Mouse (Mus musculus): ENCODE results near the gene Jph2. TPM values are rescaled to one million over a fixed set of nuclear protein-coding genes. Genes with fewer than 3 reads are reported as not detected.

The Jph2 gene
- polyA plus RNA-seq, 1 experiment, result 1.0 TPM

- no peak for TF ChIP-seq POLR2A (IDR thresholded peaks at IDR 0.05; ENCODE audit: borderline replicate concordance, extremely low read depth, insufficient read depth, insufficient read length, poor library complexity, severe bottlenecking)
- no peak for TF ChIP-seq CTCF (IDR thresholded peaks at IDR 0.05; ENCODE audit: borderline replicate concordance, extremely low read depth, insufficient read depth, insufficient read length)
- no peak for DNase-seq (ENCODE audit: low read depth)
Observed at GRCm38 (mm10) chr2:163381246-163381645, 16.5 kb downstream of the Jph2 start.

- TF ChIP-seq CTCF (IDR thresholded peaks at IDR 0.05; ENCODE audit: borderline replicate concordance, extremely low read depth, insufficient read depth, insufficient read length) (no peak), POLR2A (IDR thresholded peaks at IDR 0.05; ENCODE audit: borderline replicate concordance, extremely low read depth, insufficient read depth, insufficient read length, poor library complexity, severe bottlenecking) (no peak)
- no peak for DNase-seq (ENCODE audit: low read depth)
Observed at GRCm38 (mm10) chr2:163379366-163379765, 18.4 kb downstream of the Jph2 start.

GRCm38 (mm10) chr2:163376082-163376481, 21.7 kb downstream of the Jph2 start:
- DNase-seq (ENCODE audit: low read depth), result no peak
- no peak for TF ChIP-seq POLR2A (IDR thresholded peaks at IDR 0.05; ENCODE audit: borderline replicate concordance, extremely low read depth, insufficient read depth, insufficient read length, poor library complexity, severe bottlenecking)
- no peak for TF ChIP-seq CTCF (IDR thresholded peaks at IDR 0.05; ENCODE audit: borderline replicate concordance, extremely low read depth, insufficient read depth, insufficient read length)

GRCm38 (mm10) chr2:163375468-163375867, 22.3 kb downstream of the Jph2 start:
- TF ChIP-seq CTCF (IDR thresholded peaks at IDR 0.05; ENCODE audit: borderline replicate concordance, extremely low read depth, insufficient read depth, insufficient read length) (no peak), POLR2A (IDR thresholded peaks at IDR 0.05; ENCODE audit: borderline replicate concordance, extremely low read depth, insufficient read depth, insufficient read length, poor library complexity, severe bottlenecking) (no peak)
- DNase-seq (ENCODE audit: low read depth), result no peak

- no peak for TF ChIP-seq POLR2A (IDR thresholded peaks at IDR 0.05; ENCODE audit: borderline replicate concordance, extremely low read depth, insufficient read depth, insufficient read length, poor library complexity, severe bottlenecking)
- no peak for TF ChIP-seq CTCF (IDR thresholded peaks at IDR 0.05; ENCODE audit: borderline replicate concordance, extremely low read depth, insufficient read depth, insufficient read length)
- DNase-seq (ENCODE audit: low read depth), result no peak
Observed at GRCm38 (mm10) chr2:163372627-163373026, 25.2 kb downstream of the Jph2 start.

- TF ChIP-seq POLR2A (IDR thresholded peaks at IDR 0.05; ENCODE audit: borderline replicate concordance, extremely low read depth, insufficient read depth, insufficient read length, poor library complexity, severe bottlenecking), result no peak
- TF ChIP-seq CTCF (IDR thresholded peaks at IDR 0.05; ENCODE audit: borderline replicate concordance, extremely low read depth, insufficient read depth, insufficient read length), result no peak
- DNase-seq (ENCODE audit: low read depth), result no peak
Observed at GRCm38 (mm10) chr2:163370175-163370574, 27.6 kb downstream of the Jph2 start.

- TF ChIP-seq CTCF (IDR thresholded peaks at IDR 0.05; ENCODE audit: borderline replicate concordance, extremely low read depth, insufficient read depth, insufficient read length), result no peak
- no peak for TF ChIP-seq POLR2A (IDR thresholded peaks at IDR 0.05; ENCODE audit: borderline replicate concordance, extremely low read depth, insufficient read depth, insufficient read length, poor library complexity, severe bottlenecking)
- no peak for DNase-seq (ENCODE audit: low read depth)
Observed at GRCm38 (mm10) chr2:163364785-163365541, 32.8 kb downstream of the Jph2 start.

- no peak for DNase-seq (ENCODE audit: low read depth)
- TF ChIP-seq CTCF (IDR thresholded peaks at IDR 0.05; ENCODE audit: borderline replicate concordance, extremely low read depth, insufficient read depth, insufficient read length), result no peak
- no peak for TF ChIP-seq POLR2A (IDR thresholded peaks at IDR 0.05; ENCODE audit: borderline replicate concordance, extremely low read depth, insufficient read depth, insufficient read length, poor library complexity, severe bottlenecking)
Observed at GRCm38 (mm10) chr2:163362940-163363921, 34.6 kb downstream of the Jph2 start.

GRCm38 (mm10) chr2:163360858-163361623, 36.8 kb downstream of the Jph2 start:
- no peak for DNase-seq (ENCODE audit: low read depth)
- no peak for TF ChIP-seq CTCF (IDR thresholded peaks at IDR 0.05; ENCODE audit: borderline replicate concordance, extremely low read depth, insufficient read depth, insufficient read length)
- no peak for TF ChIP-seq POLR2A (IDR thresholded peaks at IDR 0.05; ENCODE audit: borderline replicate concordance, extremely low read depth, insufficient read depth, insufficient read length, poor library complexity, severe bottlenecking)

- DNase-seq (ENCODE audit: low read depth), result no peak
- TF ChIP-seq POLR2A (IDR thresholded peaks at IDR 0.05; ENCODE audit: borderline replicate concordance, extremely low read depth, insufficient read depth, insufficient read length, poor library complexity, severe bottlenecking) (no peak), CTCF (IDR thresholded peaks at IDR 0.05; ENCODE audit: borderline replicate concordance, extremely low read depth, insufficient read depth, insufficient read length) (no peak)
Observed at GRCm38 (mm10) chr2:163359253-163359652, 38.5 kb downstream of the Jph2 start.

GRCm38 (mm10) chr2:163358662-163359061, 39.1 kb downstream of the Jph2 start:
- no peak for TF ChIP-seq CTCF (IDR thresholded peaks at IDR 0.05; ENCODE audit: borderline replicate concordance, extremely low read depth, insufficient read depth, insufficient read length)
- TF ChIP-seq POLR2A (IDR thresholded peaks at IDR 0.05; ENCODE audit: borderline replicate concordance, extremely low read depth, insufficient read depth, insufficient read length, poor library complexity, severe bottlenecking), result no peak
- DNase-seq (ENCODE audit: low read depth), result no peak
